Mouse (Mus musculus) stomach, postnatal 0 days (tissue): ENCODE results near the gene Tmem139.

ENCODE experiments used
- CTCF ChIP-seq: IDR thresholded peaks from 2 replicates; pipeline ENCODE4 v1.5.1; 2016; ENCODE audit warnings: antibody characterized with exemption, low read depth, mild to moderate bottlenecking, moderate library complexity
- EP300 ChIP-seq: optimal IDR thresholded peaks from 2 replicates; pipeline ENCODE3; 2016; ENCODE audit warnings: antibody characterized with exemption

DNA sequence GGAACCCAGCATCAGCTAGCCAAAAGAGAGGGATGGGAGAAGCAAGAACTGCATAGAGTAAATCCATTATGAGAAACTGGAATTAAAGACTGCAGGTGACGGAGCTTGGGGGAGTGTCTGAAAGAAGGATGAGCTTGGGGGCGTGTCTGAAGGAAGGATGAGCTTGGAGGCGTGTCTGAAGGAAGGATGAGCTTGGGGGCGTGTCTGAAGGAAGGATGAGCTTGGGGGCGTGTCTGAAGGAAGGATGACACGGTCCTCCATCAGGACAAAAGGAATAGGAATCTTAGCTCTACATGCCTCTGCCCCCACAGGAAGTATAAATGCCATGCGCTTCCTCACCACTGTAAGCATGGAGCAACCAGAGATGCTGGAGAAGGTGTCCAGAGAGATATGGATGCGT, 14.6 kb upstream of the Tmem139 start:
- TF ChIP-seq CTCF (no peak), EP300 (no peak)
